37 mouse cellular contexts compared by ENCODE assay signal in genomic region chr2:172971865-172972264, GRCm38 (mm10). TPM values are rescaled to one million over a fixed set of nuclear protein-coding genes. Genes with fewer than 3 reads are reported as not detected.
"Had no signal": no experiment of that assay in that cellular context is flagged by ENCODE, and none has a peak within 500 bp of the region (broad histone marks: within the 10 kb centered on the region; RNA-seq: fewer than 3 reads in every experiment).

No protein-coding gene starts in this region.

- H3K9me3 ChIP-seq: heart, embryonic 12.5 days; heart, embryonic 13.5 days; heart, embryonic 15.5 days; hindbrain, embryonic 10.5 days; hindbrain, embryonic 12.5 days; hindbrain, embryonic 13.5 days; hindbrain, embryonic 15.5 days; intestine, embryonic 15.5 days; kidney, embryonic 15.5 days had no signal

- H3K9ac ChIP-seq: heart, embryonic 12.5 days; heart, embryonic 13.5 days; heart, embryonic 15.5 days; hindbrain, embryonic 12.5 days; hindbrain, embryonic 13.5 days; hindbrain, embryonic 14.5 days; hindbrain, embryonic 15.5 days; intestine, embryonic 15.5 days; kidney, embryonic 15.5 days had no signal

- H3K4me2 ChIP-seq: heart, embryonic 11.5 days; heart, embryonic 12.5 days; heart, embryonic 13.5 days; heart, embryonic 15.5 days; hindbrain, embryonic 12.5 days; hindbrain, embryonic 13.5 days; hindbrain, embryonic 14.5 days; hindbrain, embryonic 15.5 days; intestine, embryonic 15.5 days; kidney, embryonic 15.5 days had no signal

- H3K4me3 ChIP-seq: heart, embryonic 12.5 days; heart, embryonic 13.5 days; heart, embryonic 15.5 days; hindbrain, embryonic 10.5 days; hindbrain, embryonic 12.5 days; hindbrain, embryonic 13.5 days; hindbrain, embryonic 15.5 days; intestine, embryonic 15.5 days; kidney, embryonic 15.5 days; layer of hippocampus, adult 2 months; left cerebral cortex, adult 2 months had no signal

- H3K27me3 ChIP-seq: heart, embryonic 12.5 days; heart, embryonic 13.5 days; heart, embryonic 15.5 days; hindbrain, embryonic 12.5 days; hindbrain, embryonic 13.5 days; hindbrain, embryonic 15.5 days; intestine, embryonic 15.5 days; kidney, embryonic 15.5 days had no signal

- H3K27ac ChIP-seq: heart, embryonic 13.5 days; heart, embryonic 15.5 days; hindbrain, embryonic 10.5 days; hindbrain, embryonic 12.5 days; hindbrain, embryonic 13.5 days; hindbrain, embryonic 14.5 days; hindbrain, embryonic 15.5 days; hindbrain, postnatal 0 days; intestine, embryonic 15.5 days; kidney, embryonic 15.5 days; kidney, postnatal 0 days; layer of hippocampus, adult 2 months; left cerebral cortex, adult 2 months had no signal

- H3K36me3 ChIP-seq: heart, embryonic 12.5 days; heart, embryonic 13.5 days; heart, embryonic 15.5 days; hindbrain, embryonic 10.5 days; hindbrain, embryonic 12.5 days; hindbrain, embryonic 13.5 days; hindbrain, embryonic 15.5 days; intestine, embryonic 15.5 days; kidney, embryonic 15.5 days had no signal

- DNase-seq: heart, postnatal 10 days; heart, postnatal 14 days; heart, postnatal 36 days; heart, postnatal 4 days; kidney, adult 11 months; kidney, adult 18-20 months; kidney, adult 2 months; kidney, adult 8-10 months; kidney, adult 9 months; kidney, postnatal 10 days; kidney, postnatal 14 days; kidney, postnatal 25 days; kidney, postnatal 36 days; kidney, postnatal 4 days; layer of hippocampus, adult 9-11 months; layer of hippocampus, postnatal 36 days had no signal

RNA-seq across cellular contexts. Expression of gene Spo11, which starts 5.6 kb away (rescaled TPM):
- total RNA-seq: heart, postnatal 10 days; heart, postnatal 25 days; heart, postnatal 36 days; heart, postnatal 4 days; layer of hippocampus, adult 18-20 months; layer of hippocampus, postnatal 25 days; layer of hippocampus, postnatal 36 days had no signal
- polyA plus RNA-seq: heart, embryonic 14.5 days; heart, embryonic 15.5 days; intestine, embryonic 14.5 days; intestine, postnatal 0 days had no signal
